Mouse (Mus musculus): ENCODE measurements around the gene Ap1s1.

The Ap1s1 gene

GRCm38 (mm10) chr5:137024318-137024717 is 21.6 kb downstream of the Ap1s1 start:
- no peak for DNase-seq (ENCODE audit: low read depth)

GRCm38 (mm10) chr5:137015913-137016312 is 30.0 kb downstream of the Ap1s1 start:
- DNase-seq (ENCODE audit: low read depth): no peak

- DNase-seq (ENCODE audit: low read depth): no peak
Observed at GRCm38 (mm10) chr5:137012401-137012950, 33.5 kb downstream of the Ap1s1 start.

GRCm38 (mm10) chr5:137009988-137010387 is 35.9 kb downstream of the Ap1s1 start:
- no peak for DNase-seq (ENCODE audit: low read depth)

GRCm38 (mm10) chr5:137007276-137007675 is 38.7 kb downstream of the Ap1s1 start:
- DNase-seq (ENCODE audit: low read depth): no peak

- no peak for DNase-seq (ENCODE audit: low read depth)
Observed at GRCm38 (mm10) chr5:137000612-137001011, 45.3 kb downstream of the Ap1s1 start.

- DNase-seq (ENCODE audit: low read depth): no peak
Observed at GRCm38 (mm10) chr5:136999449-136999848, 46.5 kb downstream of the Ap1s1 start.

GRCm38 (mm10) chr5:136989801-136990200 is 56.1 kb downstream of the Ap1s1 start:
- no peak for DNase-seq (ENCODE audit: low read depth)

- DNase-seq (ENCODE audit: low read depth): no peak
Observed at GRCm38 (mm10) chr5:136988420-136988819, 57.5 kb downstream of the Ap1s1 start.

- DNase-seq (ENCODE audit: low read depth): no peak
Observed at GRCm38 (mm10) chr5:136987934-136988271, 58.0 kb downstream of the Ap1s1 start, which contains the start of gene Znhit1. TSS of gene Znhit1 (minus strand) at chr5:136988021.

- DNase-seq (ENCODE audit: low read depth): peak; percentile 68
Observed at GRCm38 (mm10) chr5:136987138-136987933, 58.6 kb downstream of the Ap1s1 start.

GRCm38 (mm10) chr5:136986695-136987137 is 59.2 kb downstream of the Ap1s1 start, which contains the start of gene Plod3:
TSS of gene Plod3 (plus strand) at chr5:136987019.
- peak; percentile 99 for DNase-seq (ENCODE audit: low read depth)

Data from c-Kit-positive CD71-positive TER-119-negative erythroid progenitor cells, embryonic 14.5 days (primary cell).